Mouse (Mus musculus) erythroblast, embryonic 14.5 days (primary cell): ENCODE data around the gene Olfr368.

Experiments used
- GATA1 ChIP-seq: IDR thresholded peaks from 2 replicates; pipeline ENCODE4 v1.6.1; 2012; ENCODE audit warnings: low read length, inconsistent platforms, mixed read lengths
- TAL1 ChIP-seq: IDR thresholded peaks from 3 replicates; pipeline ENCODE4 v1.6.1; 2012; ENCODE audit warnings: low read length, inconsistent platforms, mixed read lengths

DNA sequence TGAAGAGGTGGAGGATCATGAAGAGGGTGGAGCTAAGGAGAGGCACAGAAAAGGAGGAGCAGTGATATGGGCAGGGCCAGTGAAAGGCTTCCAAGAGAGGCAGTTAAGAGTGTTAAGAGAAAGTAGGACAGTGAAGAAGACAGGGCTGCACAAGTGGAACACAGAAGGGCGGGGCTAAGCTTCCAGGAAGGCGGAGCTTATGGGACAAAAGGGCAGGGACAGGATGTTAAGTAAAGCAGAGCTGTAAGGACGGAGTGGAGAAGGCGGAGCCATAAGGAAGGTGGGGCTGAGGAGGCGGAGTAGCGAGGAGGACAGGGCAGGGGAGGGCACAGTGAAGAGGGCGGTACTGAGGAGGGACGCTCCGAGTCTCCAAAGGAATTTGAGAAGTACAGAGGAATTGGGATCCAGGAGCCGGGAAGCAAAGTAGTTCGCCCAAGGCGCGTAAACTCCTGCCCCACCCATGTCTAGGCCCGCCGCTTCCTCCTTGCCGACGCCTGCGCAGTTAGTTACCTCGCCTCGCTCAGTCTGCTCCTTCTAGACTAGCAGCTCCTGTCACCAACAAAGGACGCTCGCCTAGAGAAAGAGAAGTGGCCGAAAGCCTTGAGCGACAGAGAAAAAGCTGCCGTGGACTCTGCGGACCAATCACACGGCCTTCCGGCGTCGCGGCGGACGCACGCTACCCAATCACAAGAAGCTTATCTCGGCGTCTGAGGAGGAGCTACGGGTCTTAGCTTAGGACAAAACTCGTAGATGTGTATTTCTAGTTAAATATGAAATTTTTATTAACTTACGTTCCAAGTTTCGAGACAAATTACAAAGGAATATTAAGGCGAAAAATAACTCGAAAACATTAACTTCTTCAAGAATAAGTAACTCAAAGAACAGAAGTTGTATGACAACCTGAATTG lies 32.6 kb downstream of the Olfr368 start, which contains the start of gene Pdcl:
- TF ChIP-seq GATA1 (no peak), TAL1 (no peak)
